Mouse (Mus musculus) thymus, adult 2 months (tissue): Measurements from ENCODE around the gene Arid3c.
"Not testable (repeated sequence)": the region's sequence is repeated elsewhere in the genome, so short reads cannot be mapped to it uniquely, and the experiment has no call there.

Source experiments
- CTCF ChIP-seq: fragments of 200-500 bp; IDR thresholded peaks from 2 replicates; pipeline ENCODE4 v1.5.1; 2012; ENCODE audit warnings: mild to moderate bottlenecking, control low read depth, low read length, moderate library complexity, borderline replicate concordance; ENCODE audit not compliant: control insufficient read depth, poor library complexity, insufficient read depth; ENCODE audit errors: extremely low read depth
- POLR2A ChIP-seq: fragments of 200-500 bp; IDR thresholded peaks from 2 replicates; pipeline ENCODE4 v1.6.1; 2012; ENCODE audit warnings: mild to moderate bottlenecking, low read length, control low read depth, moderate library complexity; ENCODE audit not compliant: control insufficient read depth, poor library complexity, insufficient read depth; ENCODE audit errors: extremely low read depth

GRCm38 (mm10) chr4:41774506-41774905, 43.6 kb upstream of the Arid3c start:
- not testable (repeated sequence) for TF ChIP-seq CTCF, POLR2A
